Mouse (Mus musculus) regulatory T cell (primary cell): ENCODE results near the gene Cldn12.

Source experiments
- in situ Hi-C: fragments of 300-600 bp; cut with MboI, MseI; formaldehyde crosslinking; loops from one replicate; pipeline ENCODE4 v1.15.1; 2025; ENCODE audit warnings: high pct_unique_total_duplicates

Cldn12 gene

GRCm38 (mm10) chr5:5494269-5495005 lies 20.3 kb downstream of the Cldn12 start:
- in situ Hi-C loops = loop anchor here (5.0 kb wide), 1 partner anchor 258 kb away; no protein-coding TSS in a partner anchor

GRCm38 (mm10) chr5:5492163-5492562 lies 22.6 kb downstream of the Cldn12 start:
- in situ Hi-C loops = no loop called here

- in situ Hi-C loops = loop anchor here (5.0 kb wide), 1 partner anchor 524 kb away; no protein-coding TSS in a partner anchor
Observed at GRCm38 (mm10) chr5:5486071-5486470, 28.7 kb downstream of the Cldn12 start.

GRCm38 (mm10) chr5:5483254-5483858 lies 31.4 kb downstream of the Cldn12 start:
- in situ Hi-C loops = no loop called here

- in situ Hi-C loops = no loop called here
Observed at GRCm38 (mm10) chr5:5481662-5482061, 33.1 kb downstream of the Cldn12 start.

- in situ Hi-C loops = no loop called here
Observed at GRCm38 (mm10) chr5:5479043-5479442, 35.7 kb downstream of the Cldn12 start, which contains the start of gene 1700015F17Rik. Gene 1700015F17Rik, minus strand, starts transcription at chr5:5479143.

- in situ Hi-C loops = no loop called here
Observed at GRCm38 (mm10) chr5:5476133-5476532, 38.6 kb downstream of the Cldn12 start.

- in situ Hi-C loops = no loop called here
Observed at GRCm38 (mm10) chr5:5465256-5465655, 49.5 kb downstream of the Cldn12 start.
